Mouse (Mus musculus): ENCODE results near the gene Herc4.

The Herc4 gene

GRCm38 (mm10) chr10:63360502-63360901 lies 116.9 kb downstream of the Herc4 start:
- no peak for DNase-seq

- DNase-seq: no peak
These were observed 122.4 kb downstream of the Herc4 start for GRCm38 (mm10) chr10:63365918-63366455.

- DNase-seq: no peak
These were observed 123.8 kb downstream of the Herc4 start for GRCm38 (mm10) chr10:63367386-63367785.

All from right cerebral cortex, adult 18-20 months (tissue).